Mouse (Mus musculus): ENCODE measurements around the gene Olfr1093.

Olfr1093 gene

GRCm38 (mm10) chr2:86782179-86782578, at the start of gene Olfr1093:
Gene Olfr1093 (plus strand): TSS chr2:86782479.
- no peak for DNase-seq

GRCm38 (mm10) chr2:86733601-86734000, 48.7 kb upstream of the Olfr1093 start, which contains the start of gene Olfr1089:
Gene Olfr1089 (minus strand): TSS chr2:86733701.
- DNase-seq, result no peak

GRCm38 (mm10) chr2:86758893-86759292, 23.4 kb upstream of the Olfr1093 start, which contains the start of gene Olfr1090:
Gene Olfr1090 (minus strand): TSS chr2:86758993.
- DNase-seq, result no peak

- DNase-seq, result no peak
These were observed 21.2 kb upstream of the Olfr1093 start for GRCm38 (mm10) chr2:86761050-86761449.

GRCm38 (mm10) chr2:86809918-86810317, 27.6 kb downstream of the Olfr1093 start, which contains the start of gene Olfr141:
Gene Olfr141 (minus strand): TSS chr2:86810018.
- DNase-seq, result no peak

DNA sequence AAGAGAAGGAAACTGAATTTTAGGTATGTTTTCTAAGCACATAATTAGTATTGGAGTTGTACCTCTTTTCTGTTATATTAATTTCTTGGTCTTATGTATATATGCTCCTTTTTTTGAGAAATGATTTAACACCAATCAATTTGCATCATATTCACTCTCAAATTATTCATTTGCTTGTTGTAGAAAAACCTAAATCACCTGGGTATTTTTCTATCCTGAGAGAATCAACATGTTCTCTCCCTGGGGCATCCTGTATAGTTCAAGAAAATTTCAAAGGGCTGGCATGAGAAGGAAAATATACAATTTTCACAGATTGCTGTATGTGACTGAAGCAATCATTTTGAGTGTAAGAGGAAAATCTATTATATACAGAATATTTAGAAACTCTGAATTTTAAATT, 42.1 kb downstream of the Olfr1093 start, which contains the start of gene Olfr1094:
Olfr1094 (plus strand) TSS at position 301 of the 400 bp plus-strand sequence.
- DNase-seq, result no peak

Measured in thymus, postnatal 25 days (tissue).